Mouse (Mus musculus) right cerebral cortex, postnatal 25 days (tissue): ENCODE results near the gene Ppwd1.
"Not testable (repeated sequence)": the region's sequence is repeated elsewhere in the genome, so short reads cannot be mapped to it uniquely, and the experiment has no call there.

Experiments
- DNase-seq: peaks from one replicate; pipeline ENCODE4 v3.0.0; 2022

Gene Ppwd1

DNA sequence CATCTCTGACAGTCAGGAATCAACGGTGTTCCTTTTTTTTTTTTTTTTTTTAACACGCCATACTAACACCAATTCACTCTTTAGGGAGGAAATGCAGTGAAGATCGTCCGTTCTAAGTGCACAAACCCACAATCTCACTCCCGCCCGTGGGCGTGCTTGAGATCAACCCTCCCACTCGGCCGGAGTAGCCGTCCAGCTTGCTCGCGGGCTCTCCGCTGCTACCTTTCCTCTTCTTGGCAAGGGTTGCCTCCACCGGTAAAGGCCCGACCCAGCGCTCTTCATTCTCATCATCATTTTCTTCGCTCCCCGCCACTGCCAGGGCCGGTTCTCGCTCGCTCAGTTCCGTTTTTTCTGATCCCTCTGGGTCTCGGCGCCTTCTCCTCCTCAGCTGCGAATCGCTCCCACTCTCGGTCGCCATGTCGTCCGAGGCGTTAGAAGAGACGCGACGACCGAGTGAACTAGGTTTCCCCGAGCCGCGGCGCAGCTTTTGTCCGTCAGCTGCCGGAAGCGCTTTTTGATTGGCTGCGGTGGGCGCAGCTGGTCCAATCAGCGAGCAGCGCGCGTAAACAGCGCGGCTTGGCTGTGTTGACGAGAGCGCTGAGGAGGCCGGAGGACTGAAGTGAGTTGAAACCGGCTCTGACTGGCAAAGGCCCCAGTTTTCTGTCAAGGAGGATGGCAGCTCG, at the start of gene Ppwd1, which contains the start of gene Cenpk:
Gene Ppwd1, minus strand, starts transcription at position 460 of the 683 bp plus-strand sequence.
Gene Cenpk, plus strand, starts transcription at position 228 of the 683 bp plus-strand sequence.
- peak; percentile 98 for DNase-seq

DNA sequence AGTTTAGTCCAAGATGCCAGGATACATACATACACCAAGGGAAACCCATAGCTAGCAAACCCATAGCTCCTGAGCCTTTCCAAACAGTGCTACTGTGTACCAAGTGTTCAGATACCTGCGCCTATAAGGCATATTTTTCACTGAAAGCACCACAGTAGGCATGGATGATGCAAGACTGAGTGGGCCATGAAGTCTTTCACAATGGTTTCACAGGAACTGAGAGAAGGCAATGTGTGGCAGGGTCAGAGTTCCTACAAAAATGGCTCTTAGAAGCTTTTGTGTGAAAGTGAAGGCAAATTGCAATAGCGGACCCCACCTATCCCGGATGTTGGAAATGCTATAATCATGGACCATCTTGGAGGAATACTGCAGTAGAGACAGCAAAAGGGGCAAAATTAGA, 30.4 kb upstream of the Ppwd1 start:
- DNase-seq = no peak

GRCm38 (mm10) chr13:104229181-104229580, 538 bp upstream of the Ppwd1 start:
- no peak for DNase-seq

GRCm38 (mm10) chr13:104227478-104227877, 1.2 kb downstream of the Ppwd1 start:
- DNase-seq = no peak

DNA sequence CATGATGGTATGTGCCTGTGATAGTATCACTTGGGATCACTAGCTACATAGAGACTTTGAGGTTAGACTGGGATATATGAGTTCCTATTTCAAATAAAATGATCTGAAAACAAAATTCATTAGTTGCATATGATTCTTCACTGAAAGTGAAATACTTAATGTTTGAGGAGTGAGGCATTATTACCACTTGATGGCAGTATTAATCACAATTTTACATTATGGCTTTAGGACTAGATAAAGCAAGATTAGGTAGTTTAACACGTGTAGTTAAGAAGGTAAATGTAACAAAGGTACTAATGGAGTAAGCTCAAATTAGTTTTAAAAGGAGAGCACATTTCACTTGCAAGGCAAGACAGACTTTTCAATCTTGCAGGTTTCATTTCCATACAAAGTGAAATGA, 24.3 kb downstream of the Ppwd1 start:
- DNase-seq = no peak

DNA sequence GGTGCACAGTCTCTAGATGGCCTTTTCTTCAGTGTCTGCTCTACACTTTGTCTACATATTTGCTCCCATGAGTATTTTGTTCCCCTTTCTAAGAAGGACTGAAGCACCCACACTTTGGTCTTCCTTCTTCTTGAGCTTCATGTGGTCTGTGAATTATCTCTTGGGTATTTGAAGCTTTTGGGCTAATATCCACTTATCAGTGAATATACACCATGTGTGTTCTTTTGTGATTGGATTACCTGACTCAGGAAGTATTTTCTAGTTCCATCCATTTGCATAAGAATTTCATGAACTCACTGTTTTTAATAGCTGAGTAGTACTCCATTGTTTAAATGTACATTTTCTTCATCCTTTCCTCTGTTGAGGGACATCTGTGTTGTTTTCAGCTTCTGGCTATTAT, 32.8 kb downstream of the Ppwd1 start:
- not testable (repeated sequence) for DNase-seq

DNA sequence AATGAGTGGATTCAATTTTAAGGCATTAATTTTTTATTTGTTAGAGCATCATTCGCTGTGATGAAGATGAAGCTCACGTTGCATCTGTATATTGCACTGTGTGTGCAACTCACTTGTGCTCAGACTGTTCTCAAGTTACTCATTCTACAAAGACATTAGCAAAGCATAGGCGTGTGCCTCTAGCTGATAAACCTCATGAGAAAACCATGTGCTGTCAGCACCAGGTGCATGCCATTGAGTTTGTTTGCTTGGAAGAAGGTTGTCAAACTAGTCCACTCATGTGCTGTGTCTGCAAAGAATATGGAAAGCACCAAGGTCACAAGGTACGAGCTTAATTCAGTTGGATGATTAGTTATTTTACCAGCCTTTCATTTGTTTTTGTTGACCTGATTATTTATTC, 41.3 kb downstream of the Ppwd1 start:
- no peak for DNase-seq

- DNase-seq = no peak
These were observed 49.3 kb downstream of the Ppwd1 start for GRCm38 (mm10) chr13:104179176-104179888.

- peak; percentile 96 for DNase-seq
These were observed 50.0 kb downstream of the Ppwd1 start, which contains the start of gene Trim23 for GRCm38 (mm10) chr13:104178650-104179121. Trim23 (plus strand) TSS chr13:104178797.

DNA sequence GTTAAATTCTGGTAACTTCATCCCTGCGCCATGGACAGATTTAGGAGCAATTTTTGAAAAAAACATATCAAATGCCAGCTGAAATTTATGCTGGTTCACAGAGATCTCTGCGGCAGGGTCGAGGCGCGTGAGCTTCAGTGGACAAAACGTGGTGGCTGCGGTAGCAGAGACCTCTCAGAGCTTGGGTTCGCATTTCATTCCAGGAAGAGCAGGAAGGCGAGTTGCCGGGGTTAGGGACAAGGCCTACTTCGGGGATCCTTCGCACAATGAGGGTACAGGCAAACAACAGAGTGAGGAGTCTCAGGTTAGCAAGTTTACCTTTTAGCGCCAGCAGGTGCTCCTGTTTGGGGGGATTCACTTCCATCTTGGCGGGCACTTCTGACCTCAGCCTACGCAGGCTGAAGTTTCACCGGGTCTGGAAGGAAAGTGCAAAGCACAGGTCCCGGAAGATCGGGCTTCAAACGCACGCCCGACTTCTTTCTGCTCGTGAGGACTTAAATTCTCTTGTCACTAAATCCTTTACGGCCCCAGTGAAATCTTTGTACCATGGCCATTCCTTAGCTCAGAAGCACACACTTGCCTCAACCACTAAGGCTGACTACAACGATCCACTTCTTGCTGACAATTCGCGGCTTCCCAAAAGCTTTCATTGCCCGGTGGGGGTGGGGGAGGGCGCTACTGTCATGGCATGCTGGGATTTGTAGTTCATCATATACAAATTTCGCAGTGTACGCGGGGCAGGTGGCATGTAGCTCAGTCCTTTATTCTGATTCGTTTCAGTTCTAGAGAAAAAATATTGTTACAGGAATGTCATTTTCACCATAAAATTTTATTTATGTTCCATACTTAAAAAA, 50.6 kb downstream of the Ppwd1 start, which contains the start of gene Trappc13:
Gene Trappc13, minus strand, starts transcription at position 674 of the 854 bp plus-strand sequence.
- no peak for DNase-seq

DNA sequence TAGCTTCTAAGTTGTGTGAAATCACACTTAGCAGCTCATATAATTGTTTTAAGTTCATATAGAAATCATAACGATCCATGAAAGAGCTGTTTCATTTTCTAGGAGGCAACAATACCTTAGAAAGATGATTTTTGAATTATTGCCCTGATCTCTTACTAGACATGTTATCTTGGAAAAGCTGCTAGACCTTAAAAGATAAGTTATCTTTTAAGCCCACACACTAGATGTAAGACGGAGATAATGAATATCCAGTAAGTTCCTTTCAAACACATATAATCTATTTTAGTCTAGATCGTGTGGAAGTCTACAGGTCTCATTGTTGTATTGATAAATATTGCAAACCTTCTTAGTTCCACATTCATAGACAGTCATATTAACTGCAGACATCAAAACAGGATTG, 51.8 kb downstream of the Ppwd1 start:
- DNase-seq = no peak

- no peak for DNase-seq
These were observed 56.1 kb downstream of the Ppwd1 start for GRCm38 (mm10) chr13:104172498-104172897.

DNA sequence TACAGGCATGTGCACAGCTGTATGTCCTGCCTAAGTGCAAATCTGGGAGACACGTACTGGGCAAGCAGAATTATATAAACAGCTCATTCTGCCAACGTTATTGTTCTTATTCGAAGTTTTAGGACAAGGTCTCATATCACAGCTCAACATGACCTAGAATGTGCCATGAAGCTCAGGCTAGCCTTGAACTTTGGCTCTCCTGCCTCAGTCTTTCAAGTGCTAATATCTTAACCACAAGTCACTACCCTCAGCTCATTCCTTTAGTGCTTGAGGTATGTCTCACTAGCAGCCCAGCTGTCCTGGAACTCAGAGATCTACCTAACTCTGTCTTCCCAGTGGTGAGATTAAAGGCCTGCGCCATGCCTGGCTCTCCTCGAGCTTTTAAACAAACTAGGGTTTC, 56.9 kb downstream of the Ppwd1 start:
- no peak for DNase-seq

- no peak for DNase-seq
These were observed 73.0 kb downstream of the Ppwd1 start for GRCm38 (mm10) chr13:104155686-104156085.
